Comparison of ENCODE assay signal across 22 mouse cellular contexts in the genomic region with DNA sequence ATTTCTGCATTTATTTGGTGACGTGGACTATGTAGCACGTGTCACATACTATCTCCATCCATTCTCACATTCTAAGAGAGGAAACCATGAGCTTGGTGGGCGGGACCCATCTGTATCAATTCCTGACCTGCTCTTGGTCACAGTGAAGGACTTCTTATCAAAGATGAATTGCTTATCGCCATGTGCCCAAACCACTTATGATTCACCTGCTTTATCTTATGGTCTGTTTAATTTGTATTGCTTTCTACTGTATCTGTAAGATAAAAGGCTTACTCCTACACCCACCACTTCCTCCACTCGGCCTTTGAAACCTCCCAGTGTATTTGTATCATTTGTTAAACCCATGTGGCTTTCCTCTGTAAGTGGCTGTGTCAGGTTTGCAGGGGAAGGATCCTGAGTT. TPM values are rescaled to one million over a fixed set of nuclear protein-coding genes. Genes with fewer than 3 reads are reported as not detected.
DNase-seq lines count a peak whose midpoint lies in the region; ATAC-seq lines count a peak whose summit lies in the region.
"Had no signal": no experiment of that assay in that cellular context is flagged by ENCODE, and none has a peak within 500 bp of the region (broad histone marks: within the 10 kb centered on the region; RNA-seq: fewer than 3 reads in every experiment).

No protein-coding gene starts in this region.

- 71% methylated on average over 5 of the region's 5 CpGs for WGBS in intestine, embryonic 16.5 days
- 68% methylated on average over 5 of the region's 5 CpGs for WGBS in intestine, embryonic 15.5 days

- no peaks in the 10 kb centered on the region for H3K27me3 ChIP-seq in intestine, embryonic 16.5 days (replicated peaks; ENCODE audit: control insufficient read depth, insufficient read depth, low read length)
- 0 out of 2 replicates have a peak, but pooled peaks cover 2% of the 10 kb centered on the region for H3K27me3 ChIP-seq in intestine, embryonic 15.5 days (replicated peaks)
- H3K27me3 ChIP-seq: CH12.LX; embryonic facial prominence, embryonic 13.5 days; heart, embryonic 13.5 days; hindbrain, embryonic 12.5 days had no signal

- H3K36me3 ChIP-seq in intestine, embryonic 16.5 days (ENCODE audit: control insufficient read depth, insufficient read depth, low read length) = no peaks in the 10 kb centered on the region
- no peaks in the 10 kb centered on the region for H3K36me3 ChIP-seq in intestine, embryonic 15.5 days
- H3K36me3 ChIP-seq: embryonic facial prominence, embryonic 13.5 days; heart, embryonic 13.5 days; hindbrain, embryonic 12.5 days had no signal

- peak; percentile 21 for DNase-seq in thymus, postnatal 14 days
- no peak for DNase-seq in thymus, postnatal 10 days (ENCODE audit: low spot score in 2 of 2)
- DNase-seq in T-cell, adult 2 months (ENCODE audit: low spot score) = peak; percentile 12
- DNase-seq in c-Kit-positive CD71-positive TER-119-positive erythroid progenitor cells, embryonic 14.5 days (ENCODE audit: low spot score) = no peak
- DNase-seq: adrenal gland, postnatal 14 days; cerebellum, adult 18-20 months; cerebellum, adult 9-11 months; cerebellum, postnatal 36 days; gastrocnemius, adult 2 months; gastrocnemius, postnatal 25 days; heart, postnatal 4 days had no signal

- no peaks in the 10 kb centered on the region for H3K9me3 ChIP-seq in intestine, embryonic 16.5 days (ENCODE audit: control insufficient read depth, low read length)
- no peaks in the 10 kb centered on the region for H3K9me3 ChIP-seq in intestine, embryonic 15.5 days
- H3K9me3 ChIP-seq: embryonic facial prominence, embryonic 13.5 days; forebrain, embryonic 13.5 days; heart, embryonic 13.5 days; hindbrain, embryonic 12.5 days had no signal

- H3K4me2 ChIP-seq in intestine, embryonic 16.5 days (ENCODE audit: low read depth, low read length) = no peak overlapping the region
- H3K4me2 ChIP-seq in intestine, embryonic 15.5 days (replicated peaks) = no peak overlapping the region
- H3K4me2 ChIP-seq: embryonic facial prominence, embryonic 13.5 days; forebrain, embryonic 13.5 days; heart, embryonic 13.5 days; hindbrain, embryonic 12.5 days had no signal

- no peaks in the 10 kb centered on the region for H3K4me1 ChIP-seq in intestine, embryonic 16.5 days (ENCODE audit: control insufficient read depth, insufficient read depth, low read length)
- H3K4me1 ChIP-seq in intestine, embryonic 15.5 days (replicated peaks) = 0 out of 2 replicates have a peak, but pooled peaks cover 6% of the 10 kb centered on the region
- H3K4me1 ChIP-seq: embryonic facial prominence, embryonic 13.5 days; hindbrain, embryonic 12.5 days had no signal

- no peak overlapping the region for H3K9ac ChIP-seq in intestine, embryonic 16.5 days (ENCODE audit: low read depth, low read length)
- no peak overlapping the region for H3K9ac ChIP-seq in intestine, embryonic 15.5 days
- H3K9ac ChIP-seq: embryonic facial prominence, embryonic 13.5 days; forebrain, embryonic 13.5 days; heart, embryonic 13.5 days; hindbrain, embryonic 12.5 days had no signal

- H3K27ac ChIP-seq in intestine, embryonic 16.5 days (ENCODE audit: low read length) = no peak overlapping the region
- H3K27ac ChIP-seq in intestine, embryonic 15.5 days = no peak overlapping the region
- H3K27ac ChIP-seq: embryonic facial prominence, embryonic 13.5 days; forebrain, embryonic 13.5 days; gastrocnemius, adult 2 months; heart, embryonic 13.5 days; hindbrain, embryonic 12.5 days had no signal

- no peak overlapping the region for H3K4me3 ChIP-seq in intestine, embryonic 16.5 days (ENCODE audit: low read length)
- no peak overlapping the region for H3K4me3 ChIP-seq in intestine, embryonic 15.5 days (replicated peaks)
- H3K4me3 ChIP-seq: embryonic facial prominence, embryonic 13.5 days; forebrain, embryonic 13.5 days; gastrocnemius, adult 2 months; heart, embryonic 13.5 days; hindbrain, embryonic 12.5 days had no signal

- ATAC-seq in intestine, embryonic 16.5 days = peak; percentile 26; the same call in 1 of the 2 replicates
- no peak; the same call in 1 of the 2 replicates for ATAC-seq in intestine, embryonic 15.5 days
- no peak for ATAC-seq in activated CD4-positive, CD25-positive, alpha-beta regulatory T cell, adult 4 months
- ATAC-seq: forebrain, embryonic 13.5 days; hindbrain, embryonic 16.5 days had no signal

RNA-seq across cellular contexts. Expression of gene 4930432M17Rik, which starts 18.5 kb away (rescaled TPM):
- polyA plus RNA-seq in intestine, embryonic 16.5 days (2015; fragmentation: Nextera tagmentation; extraction: Ambion mirVana) = not detected in 2 replicates
- polyA plus RNA-seq in intestine, embryonic 15.5 days (2015; fragmentation: Nextera tagmentation; extraction: Ambion mirVana) = not detected in 2 replicates
- polyA plus RNA-seq in activated CD4-positive, CD25-positive, alpha-beta regulatory T cell, adult 4 months (2017; shearing (Covaris generic)) = not detected
- polyA plus RNA-seq: embryonic facial prominence, embryonic 13.5 days; forebrain, embryonic 13.5 days; heart, embryonic 13.5 days; heart, postnatal 0 days; hindbrain, embryonic 12.5 days; hindbrain, embryonic 16.5 days; intestine, embryonic 14.5 days had no signal

RNA-seq across cellular contexts. Expression of gene F3, which starts 34.3 kb away (rescaled TPM):
- polyA plus RNA-seq in intestine, embryonic 16.5 days (2015; fragmentation: Nextera tagmentation; extraction: Ambion mirVana) = 24.7 and 28.6 TPM in 2 replicates
- polyA plus RNA-seq in intestine, embryonic 15.5 days (2015; fragmentation: Nextera tagmentation; extraction: Ambion mirVana) = 23.3 and 27.5 TPM in 2 replicates
- polyA plus RNA-seq in activated CD4-positive, CD25-positive, alpha-beta regulatory T cell, adult 4 months (2017; shearing (Covaris generic)) = not detected

Comparison
In these comparisons a context has a peak if more than half of its experiments do, and no peak if none do; other contexts are left out.
1. DNase-seq: peak in thymus, postnatal 14 days (single experiment) and T-cell, adult 2 months (single experiment); none in thymus, postnatal 10 days (0 of 2) and c-Kit-positive CD71-positive TER-119-positive erythroid progenitor cells, embryonic 14.5 days (single experiment).
2. RNA of gene F3, which starts 34.3 kb away (polyA plus RNA-seq): 24.7 to 28.6 TPM in intestine, embryonic 16.5 days and 23.3 to 27.5 TPM in intestine, embryonic 15.5 days; not detected in activated CD4-positive, CD25-positive, alpha-beta regulatory T cell, adult 4 months; every median in the first group is over 10 times any median in the second.